Mouse (Mus musculus) heart, adult 9 months (tissue): Measurements from ENCODE around the gene Tmem135.
A peak's percentile ranks its signal among the peaks of the same experiment; 100 is the strongest.

Experiments used
- DNase-seq, 2 experiments: peaks; one replicate each; pipeline ENCODE4 v3.0.0; 2022; ENCODE audit warnings: low spot score in 2 of 2

Gene Tmem135

DNA sequence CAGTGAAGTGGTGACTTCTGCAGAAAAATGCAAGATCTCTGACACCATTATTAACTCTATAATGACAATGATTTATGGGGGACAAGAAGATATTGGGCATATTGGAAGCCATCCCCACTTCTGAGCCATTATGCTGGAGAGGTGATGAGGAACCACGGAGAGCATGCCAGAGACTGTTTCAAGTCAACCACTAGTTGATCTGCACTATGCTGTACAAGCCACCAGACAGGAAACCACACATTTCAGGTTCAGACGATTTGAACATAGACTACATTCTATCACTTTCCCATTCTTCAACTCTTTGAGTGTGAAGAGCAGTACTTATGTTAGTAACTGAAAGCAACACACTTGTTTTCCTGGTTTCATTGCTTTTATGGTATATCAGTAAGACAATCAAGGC is 297.6 kb downstream of the Tmem135 start:
- DNase-seq = no peak

DNA sequence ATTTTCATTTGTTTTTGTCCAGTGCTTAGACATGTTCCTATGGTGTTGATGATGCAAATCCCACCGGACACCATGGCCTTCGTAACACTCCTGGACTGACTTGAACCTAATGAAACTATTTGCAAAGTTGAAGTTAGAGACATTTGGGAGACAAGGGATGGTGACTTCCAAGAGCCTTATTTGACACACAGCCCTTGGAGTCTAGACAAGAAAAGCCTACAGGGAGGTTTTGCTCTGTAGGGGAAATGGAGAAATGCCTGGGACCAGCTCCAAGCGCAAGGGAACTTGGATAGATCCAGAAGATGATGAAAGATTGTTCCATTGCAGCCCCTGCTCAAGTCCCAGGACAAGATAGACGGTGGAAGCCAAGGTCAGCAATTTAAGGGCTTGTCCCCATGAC is 304.3 kb downstream of the Tmem135 start:
- DNase-seq = peak; percentile 68 to 81
